Mouse (Mus musculus) brain, embryonic 14.5 days (tissue): ENCODE measurements around the gene Celf5.

Source experiments
- CTCF ChIP-seq: fragments of 200-500 bp; IDR thresholded peaks from 2 replicates; pipeline ENCODE4 v1.5.1; 2012; ENCODE audit warnings: inconsistent platforms, mild to moderate bottlenecking, moderate library complexity, borderline replicate concordance; ENCODE audit not compliant: insufficient read depth, insufficient read length; ENCODE audit errors: extremely low read depth
- POLR2A ChIP-seq: fragments of 200-500 bp; IDR thresholded peaks from 2 replicates; pipeline ENCODE4 v1.6.1; 2012; ENCODE audit warnings: mild to moderate bottlenecking, inconsistent platforms, borderline replicate concordance; ENCODE audit not compliant: poor library complexity, insufficient read depth, insufficient read length, severe bottlenecking; ENCODE audit errors: extremely low read depth

DNA sequence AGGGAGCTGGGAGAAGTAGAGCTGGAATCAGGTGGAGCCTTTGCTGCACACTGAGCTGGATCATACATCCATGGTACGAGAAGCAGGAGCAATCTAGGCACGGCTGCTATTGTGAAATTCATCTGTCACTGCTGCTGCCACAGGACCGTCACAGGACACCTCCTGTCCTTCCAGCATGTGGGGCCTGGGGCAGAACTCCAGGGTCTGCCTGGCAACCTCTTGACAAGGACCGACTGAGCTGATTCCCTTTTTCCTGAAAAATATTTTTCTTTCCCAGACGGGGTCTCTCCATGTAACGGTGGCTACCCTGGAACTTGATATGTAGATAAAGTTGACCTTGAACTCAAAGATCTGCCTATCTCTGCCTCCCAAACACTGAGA lies 31.2 kb downstream of the Celf5 start:
- TF ChIP-seq CTCF (no peak), POLR2A (no peak)
